16 mouse cellular contexts compared by ENCODE assay signal in the genomic region with DNA sequence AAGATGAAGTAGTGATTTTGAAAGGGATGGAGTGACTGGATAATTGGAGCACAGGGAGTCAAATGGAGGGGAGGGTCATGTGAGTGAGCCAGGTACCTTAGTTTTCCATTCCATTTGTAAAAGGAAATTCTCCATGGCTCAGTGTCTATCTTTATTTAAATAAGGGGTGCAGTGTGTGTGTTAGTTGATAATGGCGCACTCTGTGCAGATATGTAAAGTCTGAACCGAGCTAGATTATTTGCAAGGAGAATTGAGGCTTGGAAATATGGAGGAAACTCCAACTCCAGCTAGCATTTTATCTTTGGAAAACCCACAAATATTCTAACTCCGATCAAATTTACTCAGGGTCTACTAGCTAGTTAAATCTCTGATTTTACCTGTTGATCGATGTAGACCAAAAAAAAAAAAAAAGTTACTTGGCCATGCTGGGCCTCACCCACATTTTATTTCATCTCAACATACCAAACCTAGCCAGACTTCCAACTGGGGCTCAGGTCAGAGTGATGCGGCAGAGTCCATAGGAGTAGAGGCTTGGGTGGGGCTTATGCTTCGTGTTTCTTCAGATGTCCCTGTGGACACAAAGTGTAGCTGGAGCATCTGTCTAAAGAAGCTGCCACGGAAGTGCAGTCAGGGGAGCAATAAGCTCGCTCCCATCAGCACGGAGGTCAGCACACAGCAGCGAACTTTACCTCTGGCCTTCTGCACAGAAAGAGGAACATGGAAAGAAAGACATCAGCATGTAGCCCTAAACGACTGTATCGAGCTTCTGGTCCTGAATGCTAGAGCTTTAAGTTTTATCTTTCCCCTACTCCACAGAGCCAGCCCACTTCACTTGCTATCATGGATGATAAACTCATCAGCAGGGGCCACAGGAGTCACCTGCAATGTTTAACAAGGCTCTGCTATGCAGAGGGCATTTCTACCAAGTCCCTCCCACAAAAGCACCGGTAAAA. TPM values are rescaled to one million over a fixed set of nuclear protein-coding genes. Genes with fewer than 3 reads are reported as not detected.
DNase-seq lines count a peak whose midpoint lies in the region; ATAC-seq and TF ChIP-seq lines count a peak whose summit lies in the region.
"Had no signal": no experiment of that assay in that cellular context is flagged by ENCODE, and none has a peak within 500 bp of the region (broad histone marks: within the 10 kb centered on the region; RNA-seq: fewer than 3 reads in every experiment).

No protein-coding gene starts in this region.

- no peak for TF ChIP-seq CTCF in liver, adult 2 months (IDR thresholded peaks at IDR 0.05; ENCODE audit: low read depth, low read length)

- DNase-seq in lung, postnatal 25 days (ENCODE audit: low spot score), result no peak
- DNase-seq in liver, adult 2 months (ENCODE audit: extremely low read depth, low read depth, low spot score), result no peak
- DNase-seq in hindbrain, embryonic 11.5 days (ENCODE audit: low spot score), result no peak
- DNase-seq in cerebellum, postnatal 14 days, result no peak
- DNase-seq: cerebellum, adult 2 months had no signal

- no peak for TF ChIP-seq POLR2A in liver, adult 2 months (IDR thresholded peaks at IDR 0.05; ENCODE audit: extremely low read depth, insufficient read depth, low read length)

- peak overlapping the region; percentile 46 for H3K9ac ChIP-seq in lung, embryonic 16.5 days (ENCODE audit: low read length)
- peak overlapping the region; percentile 39 for H3K9ac ChIP-seq in liver, adult 2 months (ENCODE audit: low read depth, low read length)
- H3K9ac ChIP-seq in stomach, embryonic 15.5 days, result no peak overlapping the region
- H3K9ac ChIP-seq in hindbrain, embryonic 11.5 days (ENCODE audit: low read depth, low read length), result no peak overlapping the region
- H3K9ac ChIP-seq: forebrain, embryonic 13.5 days; midbrain, embryonic 12.5 days; neural tube, embryonic 12.5 days had no signal

- no peaks in the 10 kb centered on the region for H3K27me3 ChIP-seq in lung, embryonic 16.5 days (ENCODE audit: control insufficient read depth, insufficient read depth, low read depth, low read length)
- no peaks in the 10 kb centered on the region for H3K27me3 ChIP-seq in liver, adult 2 months (ENCODE audit: control insufficient read depth, insufficient read depth, low read length)
- no peaks in the 10 kb centered on the region for H3K27me3 ChIP-seq in stomach, embryonic 15.5 days (replicated peaks)
- H3K27me3 ChIP-seq in hindbrain, embryonic 11.5 days (ENCODE audit: control insufficient read depth, insufficient read depth, low read length), result no peaks in the 10 kb centered on the region
- H3K27me3 ChIP-seq: CH12.LX; forebrain, embryonic 13.5 days; midbrain, embryonic 12.5 days; neural tube, embryonic 12.5 days had no signal

- 67% methylated on average over 13 of the region's 13 CpGs for WGBS in lung, embryonic 16.5 days
- 57% methylated on average over 13 of the region's 13 CpGs for WGBS in liver, adult 2 months
- 69% methylated on average over 13 of the region's 13 CpGs for WGBS in stomach, embryonic 15.5 days
- 90% methylated on average over 13 of the region's 13 CpGs for WGBS in hindbrain, embryonic 11.5 days

- H3K36me3 ChIP-seq in lung, embryonic 16.5 days (ENCODE audit: control insufficient read depth, insufficient read depth, low read length), result no peaks in the 10 kb centered on the region
- H3K36me3 ChIP-seq in liver, adult 2 months (ENCODE audit: control insufficient read depth, insufficient read depth, low read length), result peaks cover 1% of the 10 kb centered on the region
- no peaks in the 10 kb centered on the region for H3K36me3 ChIP-seq in stomach, embryonic 15.5 days
- no peaks in the 10 kb centered on the region for H3K36me3 ChIP-seq in hindbrain, embryonic 11.5 days (ENCODE audit: control insufficient read depth, insufficient read depth, low read length)
- H3K36me3 ChIP-seq: embryonic facial prominence, embryonic 10.5 days; hindbrain, embryonic 10.5 days; midbrain, embryonic 12.5 days; neural tube, embryonic 12.5 days had no signal

- ATAC-seq in lung, embryonic 16.5 days (ENCODE audit: low read depth), result peak; percentile 24
- peak; percentile 66 for ATAC-seq in erythroblast, adult 5-6 weeks (replicated peaks; ENCODE audit: low FRiP score, poor library complexity, severe bottlenecking)
- peak; percentile 49 for ATAC-seq in stomach, embryonic 15.5 days (ENCODE audit: insufficient read depth, low FRiP score, low read depth)
- ATAC-seq in hindbrain, embryonic 11.5 days (ENCODE audit: low FRiP score), result no peak
- ATAC-seq: forebrain, embryonic 13.5 days had no signal

- peak overlapping the region; percentile 38 for H3K4me2 ChIP-seq in lung, embryonic 16.5 days (ENCODE audit: low read depth, low read length)
- peak overlapping the region; percentile 44 for H3K4me2 ChIP-seq in stomach, embryonic 15.5 days
- H3K4me2 ChIP-seq in hindbrain, embryonic 11.5 days (replicated peaks; ENCODE audit: low read depth, low read length), result no peak overlapping the region
- H3K4me2 ChIP-seq: forebrain, embryonic 13.5 days had no signal

- H3K4me1 ChIP-seq in lung, embryonic 16.5 days (replicated peaks; ENCODE audit: control insufficient read depth, insufficient read depth, low read length), result peaks cover 22% of the 10 kb centered on the region
- peaks cover 14% of the 10 kb centered on the region for H3K4me1 ChIP-seq in liver, adult 2 months (ENCODE audit: control insufficient read depth, insufficient read depth, low read length)
- H3K4me1 ChIP-seq in stomach, embryonic 15.5 days, result peaks cover 11% of the 10 kb centered on the region
- no peaks in the 10 kb centered on the region for H3K4me1 ChIP-seq in hindbrain, embryonic 11.5 days (replicated peaks; ENCODE audit: control insufficient read depth, insufficient read depth, low read length)
- H3K4me1 ChIP-seq: neural tube, embryonic 12.5 days had no signal

- no peaks in the 10 kb centered on the region for H3K9me3 ChIP-seq in lung, embryonic 16.5 days (ENCODE audit: control insufficient read depth, low read length)
- no peaks in the 10 kb centered on the region for H3K9me3 ChIP-seq in stomach, embryonic 15.5 days
- no peaks in the 10 kb centered on the region for H3K9me3 ChIP-seq in hindbrain, embryonic 11.5 days (ENCODE audit: control insufficient read depth, low read length)
- H3K9me3 ChIP-seq: embryonic facial prominence, embryonic 10.5 days; forebrain, embryonic 13.5 days; hindbrain, embryonic 10.5 days; midbrain, embryonic 12.5 days; neural tube, embryonic 12.5 days had no signal

- peak overlapping the region; percentile 49 for H3K4me3 ChIP-seq in lung, embryonic 16.5 days (ENCODE audit: low read length)
- no peak overlapping the region for H3K4me3 ChIP-seq in liver, adult 2 months (ENCODE audit: insufficient read depth, low read depth, low read length)
- H3K4me3 ChIP-seq in stomach, embryonic 15.5 days (replicated peaks), result peak overlapping the region; percentile 41
- H3K4me3 ChIP-seq in hindbrain, embryonic 11.5 days (ENCODE audit: low read depth, low read length), result no peak overlapping the region
- H3K4me3 ChIP-seq: forebrain, embryonic 13.5 days; midbrain, embryonic 12.5 days; neural tube, embryonic 12.5 days had no signal

- peaks cover 3% of the 10 kb centered on the region; the same call in 1 of the 2 replicates for H3K79me2 ChIP-seq in liver, adult 2 months (ENCODE audit: control insufficient read depth, insufficient read depth, low read length)

- peak overlapping the region; percentile 96 for H3K27ac ChIP-seq in lung, embryonic 16.5 days (ENCODE audit: low read length)
- H3K27ac ChIP-seq in liver, adult 2 months (replicated peaks; ENCODE audit: insufficient read depth, low read depth, low read length), result peak overlapping the region; percentile 47
- peak overlapping the region; percentile 84 for H3K27ac ChIP-seq in stomach, embryonic 15.5 days
- no peak overlapping the region for H3K27ac ChIP-seq in hindbrain, embryonic 11.5 days (ENCODE audit: low read depth, low read length)
- H3K27ac ChIP-seq: embryonic facial prominence, embryonic 10.5 days; forebrain, embryonic 13.5 days; hindbrain, embryonic 10.5 days; midbrain, embryonic 12.5 days; neural tube, embryonic 12.5 days had no signal

RNA-seq across cellular contexts. Expression of a gene that starts 1.2 kb away (rescaled TPM):
- 21.0 and 21.2 TPM in 2 replicates for polyA plus RNA-seq in lung, embryonic 16.5 days (2015; fragmentation: Nextera tagmentation; extraction: Ambion mirVana)
- 2.7 and 5.4 TPM in 2 replicates for total RNA-seq in erythroblast, adult 5-6 weeks (2015; ENCODE audit: low replicate concordance)
- total RNA-seq in erythroblast, adult 5-6 weeks (2017; ENCODE audit: low replicate concordance), result 1.4 and 2.5 TPM in 2 replicates
- total RNA-seq in liver, adult 2 months (2014; rRNA removed), result 0.65 and 0.74 TPM in 2 replicates
- polyA plus RNA-seq in liver, adult 2 months (2012; rRNA removed), result 0.18 and 0.25 TPM in 2 replicates
- 32.3 and 36.7 TPM in 2 replicates for polyA plus RNA-seq in stomach, embryonic 15.5 days (2015; fragmentation: Nextera tagmentation; extraction: Ambion mirVana)
- polyA plus RNA-seq in hindbrain, embryonic 11.5 days (2014; fragmentation: Nextera tagmentation; extraction: Ambion mirVana), result 0.46 and 0.79 TPM in 2 replicates

RNA-seq across cellular contexts. Expression of a gene that starts 3.9 kb away (rescaled TPM):
- polyA plus RNA-seq in lung, embryonic 16.5 days (2015; fragmentation: Nextera tagmentation; extraction: Ambion mirVana), result 10.7 and 11.5 TPM in 2 replicates
- 20.9 and 21.1 TPM in 2 replicates for total RNA-seq in erythroblast, adult 5-6 weeks (2015; ENCODE audit: low replicate concordance)
- 51.3 and 55.4 TPM in 2 replicates for total RNA-seq in erythroblast, adult 5-6 weeks (2017; ENCODE audit: low replicate concordance)
- total RNA-seq in liver, adult 2 months (2014; rRNA removed), result 17.8 and 19.5 TPM in 2 replicates
- 5.3 and 8.5 TPM in 2 replicates for polyA plus RNA-seq in liver, adult 2 months (2012; rRNA removed)
- 10.1 and 10.9 TPM in 2 replicates for polyA plus RNA-seq in stomach, embryonic 15.5 days (2015; fragmentation: Nextera tagmentation; extraction: Ambion mirVana)
- 9.2 and 10.1 TPM in 2 replicates for polyA plus RNA-seq in hindbrain, embryonic 11.5 days (2014; fragmentation: Nextera tagmentation; extraction: Ambion mirVana)

RNA-seq across cellular contexts. Expression of a gene that starts 15.9 kb away (rescaled TPM):
- 15.6 and 17.0 TPM in 2 replicates for polyA plus RNA-seq in lung, embryonic 16.5 days (2015; fragmentation: Nextera tagmentation; extraction: Ambion mirVana)
- 75.7 and 84.2 TPM in 2 replicates for total RNA-seq in erythroblast, adult 5-6 weeks (2015; ENCODE audit: low replicate concordance)
- total RNA-seq in erythroblast, adult 5-6 weeks (2017; ENCODE audit: low replicate concordance), result 86.2 and 95.5 TPM in 2 replicates
- 8.9 and 9.0 TPM in 2 replicates for total RNA-seq in liver, adult 2 months (2014; rRNA removed)
- polyA plus RNA-seq in liver, adult 2 months (2012; rRNA removed), result 1.3 and 1.4 TPM in 2 replicates
- polyA plus RNA-seq in stomach, embryonic 15.5 days (2015; fragmentation: Nextera tagmentation; extraction: Ambion mirVana), result 14.1 and 15.1 TPM in 2 replicates
- 14.8 and 17.7 TPM in 2 replicates for polyA plus RNA-seq in hindbrain, embryonic 11.5 days (2014; fragmentation: Nextera tagmentation; extraction: Ambion mirVana)

RNA-seq across cellular contexts. Expression of a gene that starts 17.4 kb away (rescaled TPM):
- polyA plus RNA-seq in lung, embryonic 16.5 days (2015; fragmentation: Nextera tagmentation; extraction: Ambion mirVana), result not detected in 2 replicates
- not detected in 2 replicates for total RNA-seq in erythroblast, adult 5-6 weeks (2015; ENCODE audit: low replicate concordance)
- not detected in 2 replicates for total RNA-seq in erythroblast, adult 5-6 weeks (2017; ENCODE audit: low replicate concordance)
- 0.20 TPM in 1 of 2 replicates, not detected in the other for total RNA-seq in liver, adult 2 months (2014; rRNA removed)
- polyA plus RNA-seq in liver, adult 2 months (2012; rRNA removed), result not detected in 2 replicates
- not detected in 2 replicates for polyA plus RNA-seq in stomach, embryonic 15.5 days (2015; fragmentation: Nextera tagmentation; extraction: Ambion mirVana)
- polyA plus RNA-seq in hindbrain, embryonic 11.5 days (2014; fragmentation: Nextera tagmentation; extraction: Ambion mirVana), result not detected in 2 replicates
- total RNA-seq: adrenal gland, postnatal 36 days; CH12.LX; gastrocnemius, adult 18-20 months had no signal
- polyA plus RNA-seq: cerebellum, adult 2 months; embryonic facial prominence, embryonic 10.5 days; forebrain, embryonic 13.5 days; hindbrain, embryonic 10.5 days; midbrain, embryonic 12.5 days; neural tube, embryonic 12.5 days had no signal

Comparison
In these comparisons a context has a peak if more than half of its experiments do, and no peak if none do; other contexts are left out.
1. H3K4me3 ChIP-seq: peak in lung, embryonic 16.5 days (single experiment) and stomach, embryonic 15.5 days (single experiment); none in liver, adult 2 months (single experiment) and hindbrain, embryonic 11.5 days (single experiment).
2. H3K9ac ChIP-seq: peak in lung, embryonic 16.5 days (single experiment) and liver, adult 2 months (single experiment); none in stomach, embryonic 15.5 days (single experiment) and hindbrain, embryonic 11.5 days (single experiment).
3. RNA of a gene that starts 1.2 kb away (polyA plus RNA-seq): 32.3 to 36.7 TPM in stomach, embryonic 15.5 days and 21.0 to 21.2 TPM in lung, embryonic 16.5 days; 0.46 to 0.79 TPM in hindbrain, embryonic 11.5 days and 0.18 to 0.25 TPM in liver, adult 2 months; every median in the first group is over 10 times any median in the second.